Mouse (Mus musculus) cortical plate, adult 2 months (tissue): ENCODE results near the gene Hpcal1.

Experiments
- CTCF ChIP-seq: fragments of 200-500 bp; IDR thresholded peaks from 2 replicates; pipeline ENCODE4 v1.5.1; 2011; ENCODE audit warnings: mild to moderate bottlenecking, control low read depth, low read length; ENCODE audit not compliant: insufficient read depth; ENCODE audit errors: extremely low read depth
- POLR2A ChIP-seq: fragments of 200-500 bp; IDR thresholded peaks from 2 replicates; pipeline ENCODE4 v1.6.1; 2011; ENCODE audit warnings: mild to moderate bottlenecking, low read length, control low read depth; ENCODE audit not compliant: insufficient read depth; ENCODE audit errors: extremely low read depth

DNA sequence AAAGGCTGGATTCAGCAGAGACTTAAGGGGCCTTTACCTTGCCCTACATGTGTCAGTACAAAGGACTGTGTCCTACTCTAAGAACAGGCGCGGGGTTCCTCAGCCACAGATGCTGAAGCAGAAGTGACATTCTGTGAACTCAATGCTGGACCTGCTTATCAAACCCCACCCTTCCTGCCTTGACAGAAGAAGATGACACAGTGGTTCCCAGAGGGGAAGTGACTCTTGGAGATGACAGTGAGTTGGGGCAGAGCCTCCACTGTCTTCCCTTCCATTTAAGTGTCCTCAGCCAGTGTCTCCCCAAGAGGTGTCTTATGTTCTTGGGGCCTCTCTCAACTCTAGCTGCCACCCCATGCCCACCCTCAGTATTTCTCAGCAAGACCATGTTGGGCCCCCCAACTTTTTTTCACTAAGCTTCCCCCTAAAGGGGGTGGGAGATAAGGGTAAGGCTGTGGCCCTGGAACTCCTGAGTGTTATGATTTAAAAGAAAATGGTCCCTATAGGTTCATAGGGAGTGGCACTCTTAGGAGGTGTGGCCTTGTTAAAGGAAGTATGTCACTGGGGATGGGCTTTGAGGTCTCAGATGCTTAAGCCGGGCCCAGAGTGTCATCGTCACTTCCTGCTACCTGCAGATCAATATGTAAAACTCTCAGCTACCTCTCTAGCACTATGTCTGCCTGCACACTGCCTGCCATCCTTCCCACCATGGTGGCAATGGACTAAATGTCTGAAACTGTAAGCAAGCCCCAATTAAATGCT is 25.2 kb downstream of the Hpcal1 start:
- TF ChIP-seq POLR2A, result no peak
- TF ChIP-seq CTCF, result no peak
